Mouse (Mus musculus): ENCODE results near the gene Bicd2. TPM values are rescaled to one million over a fixed set of nuclear protein-coding genes. Genes with fewer than 3 reads are reported as not detected.
"Not testable (repeated sequence)": the region's sequence is repeated elsewhere in the genome, so short reads cannot be mapped to it uniquely, and the experiment has no call there.

Bicd2 gene
- polyA plus RNA-seq, 1 experiment from 2014 or later = 15.2 TPM

DNA sequence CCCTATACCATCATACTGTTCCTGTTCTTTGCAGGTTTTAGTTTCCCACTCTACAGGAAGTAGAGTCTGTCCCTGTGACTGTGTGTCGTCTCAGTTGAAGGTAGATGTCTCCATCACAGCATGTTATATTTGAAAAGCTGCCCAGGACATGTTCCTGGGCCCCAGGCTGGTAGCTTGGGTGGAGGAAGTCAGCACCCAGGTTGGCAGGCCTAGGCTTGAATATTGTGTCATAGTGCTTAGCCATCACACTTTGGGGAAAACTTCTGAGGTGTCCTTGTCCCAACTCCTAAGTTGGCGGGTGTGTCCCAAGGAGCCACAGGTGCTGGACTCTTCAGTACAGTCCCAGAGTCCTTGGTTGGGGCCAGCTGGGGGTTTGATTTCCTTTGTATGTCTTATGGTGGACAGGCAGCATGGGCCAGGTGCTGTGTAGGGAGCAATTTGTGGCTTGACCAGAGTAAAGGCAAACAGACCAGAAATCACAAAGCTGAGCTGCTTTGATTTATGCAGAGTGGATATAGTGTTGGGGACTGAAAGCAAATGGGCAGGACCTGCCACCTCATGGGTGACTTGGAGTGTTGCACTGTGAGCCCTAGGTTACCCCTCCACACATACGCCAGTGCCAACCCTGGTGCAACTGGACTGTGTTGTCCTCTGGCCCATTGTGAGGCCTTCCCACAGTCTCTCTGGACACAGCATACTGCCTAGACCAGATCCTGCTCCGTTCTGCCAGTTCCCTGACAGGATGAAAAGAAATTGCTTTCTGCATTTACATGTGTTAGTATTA is 26.5 kb downstream of the Bicd2 start:
- WGBS (ENCODE audit: insufficient replicate concordance) = 72% methylated on average over 4 of the region's 4 CpGs
- no peak for ATAC-seq
- no peak overlapping the region for H3K27ac ChIP-seq

DNA sequence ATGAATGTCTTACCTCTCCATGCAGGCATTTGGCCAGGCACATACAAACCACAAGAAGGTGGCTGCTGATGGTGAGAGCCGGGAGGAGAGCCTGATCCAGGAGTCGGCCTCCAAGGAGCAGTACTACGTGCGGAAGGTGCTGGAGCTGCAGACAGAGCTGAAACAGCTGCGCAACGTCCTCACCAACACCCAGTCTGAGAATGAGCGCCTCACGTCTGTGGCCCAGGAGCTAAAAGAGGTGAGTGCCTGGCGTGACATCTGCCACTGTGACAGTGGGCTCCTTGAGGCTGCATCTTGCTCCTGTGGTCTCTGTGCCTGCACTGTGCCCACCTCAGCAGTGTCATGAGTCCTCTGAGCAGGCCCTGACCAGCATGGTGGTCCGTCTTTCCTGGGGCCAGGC is 28.0 kb downstream of the Bicd2 start:
- H3K9me3 ChIP-seq (replicated peaks) = no peaks in the 10 kb centered on the region
- peaks cover 81% of the 10 kb centered on the region for H3K4me1 ChIP-seq
- no peak overlapping the region for H3K4me2 ChIP-seq
- no peak for ATAC-seq
- no peaks in the 10 kb centered on the region for H3K27me3 ChIP-seq (replicated peaks)
- H3K9ac ChIP-seq = no peak overlapping the region
- H3K27ac ChIP-seq = no peak overlapping the region
- H3K4me3 ChIP-seq = no peak overlapping the region
- H3K36me3 ChIP-seq = peaks cover 40% of the 10 kb centered on the region
- WGBS (ENCODE audit: insufficient replicate concordance) = 89% methylated on average over 10 of the region's 10 CpGs

More for the DNA sequence above, 26.5 kb downstream of the Bicd2 start:
- H3K9ac ChIP-seq = no peak overlapping the region
- peaks cover 39% of the 10 kb centered on the region for H3K36me3 ChIP-seq
- no peak overlapping the region for H3K4me3 ChIP-seq
- H3K27me3 ChIP-seq (replicated peaks) = no peaks in the 10 kb centered on the region
- H3K4me1 ChIP-seq = peaks cover 78% of the 10 kb centered on the region
- no peaks in the 10 kb centered on the region for H3K9me3 ChIP-seq (replicated peaks)
- H3K4me2 ChIP-seq = no peak overlapping the region

GRCm38 (mm10) chr13:49370216-49370615 is 28.8 kb downstream of the Bicd2 start:
- H3K4me2 ChIP-seq; H3K4me3 ChIP-seq; H3K9ac ChIP-seq; H3K9me3 ChIP-seq (replicated peaks); H3K27me3 ChIP-seq (replicated peaks); ATAC-seq: not testable (repeated sequence)
- Histone ChIP-seq H3K36me3 (peaks cover 46% of the 10 kb centered on the region), H3K4me1 (peaks cover 82% of the 10 kb centered on the region), H3K27ac (0 out of 2 replicates have a peak overlapping the region, but pooled peaks have one; percentile 53)
- 82% methylated on average over 6 of the region's 6 CpGs for WGBS (ENCODE audit: insufficient replicate concordance)

GRCm38 (mm10) chr13:49370916-49371315 is 29.5 kb downstream of the Bicd2 start:
- not testable (repeated sequence) for H3K9ac ChIP-seq; H3K4me3 ChIP-seq; ATAC-seq; H3K27me3 ChIP-seq (replicated peaks); H3K9me3 ChIP-seq (replicated peaks)
- peaks cover 53% of the 10 kb centered on the region for H3K36me3 ChIP-seq
- 63% methylated on average over 5 of the region's 5 CpGs for WGBS (ENCODE audit: insufficient replicate concordance)
- peak overlapping the region; percentile 53 for H3K27ac ChIP-seq
- 0 out of 2 replicates have a peak overlapping the region, but pooled peaks have one; percentile 6 for H3K4me2 ChIP-seq
- H3K4me1 ChIP-seq = peaks cover 83% of the 10 kb centered on the region

- Histone ChIP-seq H3K27ac (peak overlapping the region; percentile 53), H3K4me2 (0 out of 2 replicates have a peak overlapping the region, but pooled peaks have one; percentile 6), H3K4me1 (peaks cover 81% of the 10 kb centered on the region), H3K27me3 (replicated peaks) (no peaks in the 10 kb centered on the region), H3K36me3 (peaks cover 58% of the 10 kb centered on the region), H3K9ac (no peak overlapping the region), H3K4me3 (no peak overlapping the region), H3K9me3 (replicated peaks) (no peaks in the 10 kb centered on the region)
- WGBS (ENCODE audit: insufficient replicate concordance) = 28% methylated on average over 3 of the region's 3 CpGs
- peak; percentile 70 for ATAC-seq
Observed at GRCm38 (mm10) chr13:49371428-49371899, 30.1 kb downstream of the Bicd2 start.

- Histone ChIP-seq H3K36me3 (peaks cover 69% of the 10 kb centered on the region), H3K4me3 (no peak overlapping the region), H3K27ac (peak overlapping the region; percentile 53; the same call in 1 of the 2 replicates), H3K4me2 (no peak overlapping the region), H3K4me1 (peaks cover 73% of the 10 kb centered on the region), H3K27me3 (replicated peaks) (no peaks in the 10 kb centered on the region), H3K9ac (no peak overlapping the region; the same call in 1 of the 2 replicates), H3K9me3 (replicated peaks) (no peaks in the 10 kb centered on the region)
- WGBS (ENCODE audit: insufficient replicate concordance) = 75% methylated on average over 9 of the region's 9 CpGs
- no peak for ATAC-seq
Observed at GRCm38 (mm10) chr13:49372370-49373060, 31.1 kb downstream of the Bicd2 start.

DNA sequence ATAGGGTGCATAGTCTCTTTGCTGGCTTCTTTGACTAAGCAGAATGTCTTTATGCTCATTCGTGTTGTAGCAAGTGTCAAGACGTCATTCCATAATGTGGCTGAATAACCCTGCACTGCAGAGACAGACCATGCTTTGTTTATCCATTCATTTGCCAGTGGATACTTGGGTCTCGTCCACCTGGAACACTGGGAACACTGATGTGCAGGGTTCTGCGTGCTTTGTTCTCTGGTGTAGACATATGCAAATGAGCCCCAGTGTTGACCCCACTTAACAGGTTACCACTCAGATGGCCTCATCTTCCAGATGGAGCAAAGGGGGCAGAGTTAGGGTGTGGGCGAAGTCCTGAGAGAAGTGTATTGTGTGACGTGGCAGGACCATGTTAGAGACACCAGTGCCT is 32.9 kb downstream of the Bicd2 start:
- no peak overlapping the region for H3K4me3 ChIP-seq
- no peaks in the 10 kb centered on the region for H3K27me3 ChIP-seq (replicated peaks)
- H3K4me2 ChIP-seq = no peak overlapping the region
- peaks cover 83% of the 10 kb centered on the region for H3K36me3 ChIP-seq
- no peak for ATAC-seq
- peaks cover 56% of the 10 kb centered on the region for H3K4me1 ChIP-seq
- H3K9me3 ChIP-seq (replicated peaks) = no peaks in the 10 kb centered on the region
- H3K9ac ChIP-seq = no peak overlapping the region
- no peak overlapping the region for H3K27ac ChIP-seq
- WGBS (ENCODE audit: insufficient replicate concordance) = 75% methylated on average over 6 of the region's 6 CpGs

- WGBS (ENCODE audit: insufficient replicate concordance) = 62% methylated on average over 6 of the region's 6 CpGs
- Histone ChIP-seq H3K27ac (no peak overlapping the region), H3K9me3 (replicated peaks) (no peaks in the 10 kb centered on the region), H3K9ac (no peak overlapping the region), H3K27me3 (replicated peaks) (no peaks in the 10 kb centered on the region), H3K36me3 (peaks cover 83% of the 10 kb centered on the region), H3K4me1 (peaks cover 52% of the 10 kb centered on the region), H3K4me3 (no peak overlapping the region), H3K4me2 (no peak overlapping the region)
- ATAC-seq = no peak
Observed at GRCm38 (mm10) chr13:49374730-49375129, 33.3 kb downstream of the Bicd2 start.

DNA sequence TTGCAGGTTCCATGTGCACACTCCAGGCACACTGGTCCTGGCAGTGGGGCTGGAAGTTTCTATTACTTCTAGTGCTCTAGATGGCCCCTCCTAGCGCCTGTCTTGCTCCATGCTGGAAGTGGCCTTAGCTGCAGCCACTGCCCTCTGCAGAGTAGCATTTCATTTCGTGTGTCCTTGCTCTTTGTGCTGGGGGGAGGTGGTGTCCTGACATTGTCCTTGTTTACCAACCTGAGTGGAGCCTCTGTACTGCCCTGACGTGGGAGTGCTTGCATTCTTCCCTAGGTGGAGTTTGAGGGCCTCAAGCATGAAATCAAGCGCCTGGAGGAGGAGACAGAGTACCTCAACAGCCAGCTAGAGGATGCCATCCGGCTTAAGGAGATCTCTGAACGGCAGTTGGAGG is 36.2 kb downstream of the Bicd2 start:
- WGBS (ENCODE audit: insufficient replicate concordance) = 73% methylated on average over 6 of the region's 6 CpGs
- no peak overlapping the region for H3K4me2 ChIP-seq
- no peaks in the 10 kb centered on the region for H3K27me3 ChIP-seq (replicated peaks)
- H3K4me3 ChIP-seq = no peak overlapping the region
- H3K9ac ChIP-seq = no peak overlapping the region
- no peaks in the 10 kb centered on the region for H3K9me3 ChIP-seq (replicated peaks)
- peaks cover 26% of the 10 kb centered on the region for H3K4me1 ChIP-seq
- peaks cover 83% of the 10 kb centered on the region for H3K36me3 ChIP-seq
- H3K27ac ChIP-seq = no peak overlapping the region
- no peak for ATAC-seq

GRCm38 (mm10) chr13:49379301-49379700 is 37.9 kb downstream of the Bicd2 start:
- Histone ChIP-seq H3K27me3 (replicated peaks) (no peaks in the 10 kb centered on the region), H3K4me2 (no peak overlapping the region), H3K36me3 (peaks cover 96% of the 10 kb centered on the region), H3K9me3 (replicated peaks) (no peaks in the 10 kb centered on the region), H3K4me3 (no peak overlapping the region), H3K4me1 (peaks cover 16% of the 10 kb centered on the region), H3K9ac (no peak overlapping the region), H3K27ac (no peak overlapping the region)
- 92% methylated on average over 20 of the region's 20 CpGs for WGBS (ENCODE audit: insufficient replicate concordance)
- ATAC-seq = no peak

DNA sequence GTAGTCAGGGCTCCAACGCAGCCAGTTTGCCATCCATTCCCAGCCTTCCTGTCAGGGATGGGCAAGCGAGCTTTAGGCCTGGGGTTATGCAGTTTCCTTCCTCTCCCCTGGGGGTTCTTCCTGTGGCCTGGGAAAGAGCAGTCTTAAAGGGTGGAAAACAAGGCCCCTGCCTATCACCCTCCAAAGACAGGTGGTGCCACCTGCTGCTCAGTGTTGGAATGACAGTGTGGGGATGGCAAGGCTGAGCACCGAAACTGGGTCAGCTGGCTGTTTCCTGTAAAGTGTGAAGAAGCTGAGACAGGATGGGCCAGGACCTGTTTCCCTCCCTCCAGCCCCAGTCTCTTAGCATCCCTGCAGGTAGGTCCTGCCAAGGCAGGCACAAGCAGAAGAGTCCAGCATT is 39.8 kb downstream of the Bicd2 start:
- Histone ChIP-seq H3K4me1 (peaks cover 5% of the 10 kb centered on the region), H3K27me3 (replicated peaks) (no peaks in the 10 kb centered on the region), H3K27ac (no peak overlapping the region), H3K9ac (no peak overlapping the region), H3K4me3 (no peak overlapping the region), H3K9me3 (replicated peaks) (no peaks in the 10 kb centered on the region), H3K36me3 (peaks cover 97% of the 10 kb centered on the region), H3K4me2 (no peak overlapping the region)
- ATAC-seq = peak; percentile 40; the same call in 1 of the 2 replicates
- WGBS (ENCODE audit: insufficient replicate concordance) = 18% methylated on average over 3 of the region's 3 CpGs

DNA sequence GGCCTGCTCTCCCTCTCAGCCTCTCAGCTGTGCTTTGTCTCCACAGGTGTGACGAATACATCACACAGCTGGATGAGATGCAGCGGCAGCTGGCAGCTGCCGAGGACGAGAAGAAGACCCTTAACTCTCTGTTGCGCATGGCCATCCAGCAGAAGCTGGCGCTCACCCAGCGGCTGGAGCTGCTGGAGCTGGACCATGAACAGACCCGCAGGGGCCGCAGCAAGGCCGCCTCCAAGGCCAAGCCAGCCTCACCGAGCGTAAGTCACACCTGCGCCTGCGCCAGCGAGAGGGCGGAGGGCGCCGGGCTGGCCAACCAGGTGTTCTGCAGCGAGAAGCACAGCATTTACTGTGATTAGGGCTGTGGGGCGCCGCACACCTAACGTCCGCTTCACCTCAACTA is 41.6 kb downstream of the Bicd2 start:
- H3K4me2 ChIP-seq = no peak overlapping the region
- peaks cover 4% of the 10 kb centered on the region for H3K4me1 ChIP-seq
- H3K27ac ChIP-seq = no peak overlapping the region
- no peak overlapping the region for H3K4me3 ChIP-seq
- peaks cover 88% of the 10 kb centered on the region for H3K36me3 ChIP-seq
- no peak for ATAC-seq
- no peaks in the 10 kb centered on the region for H3K9me3 ChIP-seq (replicated peaks)
- WGBS (ENCODE audit: insufficient replicate concordance) = 90% methylated on average over 23 of the region's 23 CpGs
- H3K9ac ChIP-seq = no peak overlapping the region
- H3K27me3 ChIP-seq (replicated peaks) = no peaks in the 10 kb centered on the region
